Mouse (Mus musculus): ENCODE data around the gene Glb1l3. TPM values are rescaled to one million over a fixed set of nuclear protein-coding genes. Genes with fewer than 3 reads are reported as not detected.

Glb1l3 gene
- polyA plus RNA-seq, 1 experiment, result not detected

GRCm38 (mm10) chr9:26800357-26800756 lies 60.3 kb downstream of the Glb1l3 start:
- WGBS, result 52% methylated on average over 2 of the region's 2 CpGs
- Histone ChIP-seq H3K4me3 (ENCODE audit: insufficient read depth, low read depth, low read length) (no peak overlapping the region), H3K27me3 (replicated peaks; ENCODE audit: control insufficient read depth, insufficient read depth, low read length) (no peaks in the 10 kb centered on the region), H3K36me3 (ENCODE audit: control insufficient read depth, insufficient read depth, low read length) (no peaks in the 10 kb centered on the region), H3K4me1 (ENCODE audit: control insufficient read depth, insufficient read depth, low read length) (peaks cover 39% of the 10 kb centered on the region), H3K27ac (ENCODE audit: insufficient read depth, low read depth, low read length) (peak overlapping the region; percentile 94)
- peak; percentile 91 for DNase-seq
- TF ChIP-seq CTCF (conservative IDR thresholded peaks at IDR 0.05; ENCODE audit: insufficient read depth, insufficient read length, low read depth, low read length) (no peak), POLR2A (IDR thresholded peaks at IDR 0.05; ENCODE audit: low read depth, low read length) (no peak)

GRCm38 (mm10) chr9:26798731-26799130 lies 62.0 kb downstream of the Glb1l3 start:
- Histone ChIP-seq H3K36me3 (ENCODE audit: control insufficient read depth, insufficient read depth, low read length) (no peaks in the 10 kb centered on the region), H3K27ac (ENCODE audit: insufficient read depth, low read depth, low read length) (peak overlapping the region; percentile 83), H3K4me1 (ENCODE audit: control insufficient read depth, insufficient read depth, low read length) (peaks cover 40% of the 10 kb centered on the region), H3K27me3 (replicated peaks; ENCODE audit: control insufficient read depth, insufficient read depth, low read length) (no peaks in the 10 kb centered on the region), H3K4me3 (ENCODE audit: insufficient read depth, low read depth, low read length) (no peak overlapping the region)
- TF ChIP-seq CTCF (conservative IDR thresholded peaks at IDR 0.05; ENCODE audit: insufficient read depth, insufficient read length, low read depth, low read length), result no peak
- no peak for TF ChIP-seq POLR2A (IDR thresholded peaks at IDR 0.05; ENCODE audit: low read depth, low read length)
- peak; percentile 84 for DNase-seq
- 39% methylated on average over 1 of the region's 1 CpGs for WGBS

- WGBS, result 30% methylated on average over 3 of the region's 3 CpGs
- no peak overlapping the region for H3K4me3 ChIP-seq (ENCODE audit: insufficient read depth, low read depth, low read length)
- peak; percentile 40 for DNase-seq
- peaks cover 37% of the 10 kb centered on the region for H3K4me1 ChIP-seq (ENCODE audit: control insufficient read depth, insufficient read depth, low read length)
- TF ChIP-seq CTCF (conservative IDR thresholded peaks at IDR 0.05; ENCODE audit: insufficient read depth, insufficient read length, low read depth, low read length) (no peak), POLR2A (IDR thresholded peaks at IDR 0.05; ENCODE audit: low read depth, low read length) (no peak)
- peak overlapping the region; percentile 100 for H3K27ac ChIP-seq (ENCODE audit: insufficient read depth, low read depth, low read length)
- H3K36me3 ChIP-seq (ENCODE audit: control insufficient read depth, insufficient read depth, low read length), result no peaks in the 10 kb centered on the region
- no peaks in the 10 kb centered on the region for H3K27me3 ChIP-seq (replicated peaks; ENCODE audit: control insufficient read depth, insufficient read depth, low read length)
These were observed 62.5 kb downstream of the Glb1l3 start for GRCm38 (mm10) chr9:26798205-26798604.

GRCm38 (mm10) chr9:26792829-26793228 lies 67.9 kb downstream of the Glb1l3 start:
- WGBS, result 45% methylated on average over 3 of the region's 3 CpGs
- peaks cover 20% of the 10 kb centered on the region; the same call in 1 of the 2 replicates for H3K4me1 ChIP-seq (ENCODE audit: control insufficient read depth, insufficient read depth, low read length)
- no peak overlapping the region for H3K4me3 ChIP-seq (ENCODE audit: insufficient read depth, low read depth, low read length)
- no peaks in the 10 kb centered on the region for H3K27me3 ChIP-seq (replicated peaks; ENCODE audit: control insufficient read depth, insufficient read depth, low read length)
- no peak overlapping the region for H3K27ac ChIP-seq (ENCODE audit: insufficient read depth, low read depth, low read length)
- no peak for TF ChIP-seq POLR2A (IDR thresholded peaks at IDR 0.05; ENCODE audit: low read depth, low read length)
- TF ChIP-seq CTCF (conservative IDR thresholded peaks at IDR 0.05; ENCODE audit: insufficient read depth, insufficient read length, low read depth, low read length), result no peak
- no peaks in the 10 kb centered on the region; the same call in 1 of the 2 replicates for H3K36me3 ChIP-seq (ENCODE audit: control insufficient read depth, insufficient read depth, low read length)
- DNase-seq, result peak; percentile 31

- no peaks in the 10 kb centered on the region for H3K27me3 ChIP-seq (replicated peaks; ENCODE audit: control insufficient read depth, insufficient read depth, low read length)
- H3K4me1 ChIP-seq (ENCODE audit: control insufficient read depth, insufficient read depth, low read length), result no peaks in the 10 kb centered on the region
- H3K27ac ChIP-seq (ENCODE audit: insufficient read depth, low read depth, low read length), result no peak overlapping the region
- TF ChIP-seq CTCF (conservative IDR thresholded peaks at IDR 0.05; ENCODE audit: insufficient read depth, insufficient read length, low read depth, low read length), result no peak
- no peak for TF ChIP-seq POLR2A (IDR thresholded peaks at IDR 0.05; ENCODE audit: low read depth, low read length)
- DNase-seq, result no peak
- no peak overlapping the region for H3K4me3 ChIP-seq (ENCODE audit: insufficient read depth, low read depth, low read length)
- 69% methylated on average over 7 of the region's 7 CpGs for WGBS
- H3K36me3 ChIP-seq (ENCODE audit: control insufficient read depth, insufficient read depth, low read length), result no peaks in the 10 kb centered on the region; the same call in 1 of the 2 replicates
These were observed 77.2 kb downstream of the Glb1l3 start for GRCm38 (mm10) chr9:26783414-26783975.

GRCm38 (mm10) chr9:26778421-26778820 lies 82.3 kb downstream of the Glb1l3 start:
- Histone ChIP-seq H3K27me3 (replicated peaks; ENCODE audit: control insufficient read depth, insufficient read depth, low read length) (no peaks in the 10 kb centered on the region), H3K36me3 (ENCODE audit: control insufficient read depth, insufficient read depth, low read length) (no peaks in the 10 kb centered on the region; the same call in 1 of the 2 replicates), H3K27ac (ENCODE audit: insufficient read depth, low read depth, low read length) (no peak overlapping the region), H3K4me3 (ENCODE audit: insufficient read depth, low read depth, low read length) (no peak overlapping the region), H3K4me1 (ENCODE audit: control insufficient read depth, insufficient read depth, low read length) (no peaks in the 10 kb centered on the region)
- no peak for TF ChIP-seq POLR2A (IDR thresholded peaks at IDR 0.05; ENCODE audit: low read depth, low read length)
- TF ChIP-seq CTCF (conservative IDR thresholded peaks at IDR 0.05; ENCODE audit: insufficient read depth, insufficient read length, low read depth, low read length), result no peak
- WGBS, result 68% methylated on average over 7 of the region's 7 CpGs
- no peak for DNase-seq

GRCm38 (mm10) chr9:26776122-26776902 lies 84.4 kb downstream of the Glb1l3 start:
- TF ChIP-seq CTCF (conservative IDR thresholded peaks at IDR 0.05; ENCODE audit: insufficient read depth, insufficient read length, low read depth, low read length) (peak; percentile 46), POLR2A (IDR thresholded peaks at IDR 0.05; ENCODE audit: low read depth, low read length) (no peak)
- Histone ChIP-seq H3K4me3 (ENCODE audit: insufficient read depth, low read depth, low read length) (no peak overlapping the region), H3K27ac (ENCODE audit: insufficient read depth, low read depth, low read length) (no peak overlapping the region), H3K36me3 (ENCODE audit: control insufficient read depth, insufficient read depth, low read length) (peaks cover 1% of the 10 kb centered on the region; the same call in 1 of the 2 replicates), H3K4me1 (ENCODE audit: control insufficient read depth, insufficient read depth, low read length) (no peaks in the 10 kb centered on the region), H3K27me3 (replicated peaks; ENCODE audit: control insufficient read depth, insufficient read depth, low read length) (no peaks in the 10 kb centered on the region)
- 64% methylated on average over 6 of the region's 6 CpGs for WGBS
- DNase-seq, result peak; percentile 58
